Mouse (Mus musculus) thymus, postnatal 25 days (tissue): ENCODE measurements around the gene Slc35g2.

ENCODE experiments used
- DNase-seq: peaks from one replicate; pipeline ENCODE4 v3.0.0; 2022

Slc35g2 gene

GRCm38 (mm10) chr9:100558991-100559390 is 11.9 kb downstream of the Slc35g2 start:
- DNase-seq, result no peak

- DNase-seq, result no peak
Observed at GRCm38 (mm10) chr9:100558023-100558573, 12.8 kb downstream of the Slc35g2 start.

- no peak for DNase-seq
Observed at GRCm38 (mm10) chr9:100555686-100556085, 15.2 kb downstream of the Slc35g2 start.

- DNase-seq, result peak; percentile 43
Observed at GRCm38 (mm10) chr9:100548313-100548712, 22.6 kb downstream of the Slc35g2 start.

- DNase-seq, result no peak
Observed at GRCm38 (mm10) chr9:100546594-100546910, 24.3 kb downstream of the Slc35g2 start.

GRCm38 (mm10) chr9:100545715-100546593 is 24.9 kb downstream of the Slc35g2 start, which contains the start of gene Nck1:
Nck1 (minus strand) TSS chr9:100546134.
- peak; percentile 99 for DNase-seq

GRCm38 (mm10) chr9:100544948-100545714 is 25.8 kb downstream of the Slc35g2 start:
- DNase-seq, result peak; percentile 84

GRCm38 (mm10) chr9:100535618-100536262 is 35.1 kb downstream of the Slc35g2 start:
- no peak for DNase-seq

GRCm38 (mm10) chr9:100534686-100535085 is 36.2 kb downstream of the Slc35g2 start:
- no peak for DNase-seq

GRCm38 (mm10) chr9:100532847-100533505 is 37.9 kb downstream of the Slc35g2 start:
- DNase-seq, result no peak

- no peak for DNase-seq
Observed at GRCm38 (mm10) chr9:100531296-100531695, 39.6 kb downstream of the Slc35g2 start.

- no peak for DNase-seq
Observed at GRCm38 (mm10) chr9:100525225-100525624, 45.7 kb downstream of the Slc35g2 start.

- peak; percentile 7 for DNase-seq
Observed at GRCm38 (mm10) chr9:100522029-100522428, 48.9 kb downstream of the Slc35g2 start.

GRCm38 (mm10) chr9:100520586-100520985 is 50.3 kb downstream of the Slc35g2 start:
- DNase-seq, result peak; percentile 46

- DNase-seq, result no peak
Observed at GRCm38 (mm10) chr9:100520012-100520411, 50.9 kb downstream of the Slc35g2 start.

- DNase-seq, result no peak
Observed at GRCm38 (mm10) chr9:100507581-100507980, 63.3 kb downstream of the Slc35g2 start.

- no peak for DNase-seq
Observed at GRCm38 (mm10) chr9:100506652-100507051, 64.2 kb downstream of the Slc35g2 start.

GRCm38 (mm10) chr9:100505498-100505897 is 65.4 kb downstream of the Slc35g2 start:
- DNase-seq, result no peak
